Mouse (Mus musculus) kidney, adult 11 months (tissue): Measurements from ENCODE around the gene Itgb1bp1.

Experiments
- DNase-seq: peaks from one replicate; pipeline ENCODE4 v3.0.0; 2022

Itgb1bp1 gene

DNA sequence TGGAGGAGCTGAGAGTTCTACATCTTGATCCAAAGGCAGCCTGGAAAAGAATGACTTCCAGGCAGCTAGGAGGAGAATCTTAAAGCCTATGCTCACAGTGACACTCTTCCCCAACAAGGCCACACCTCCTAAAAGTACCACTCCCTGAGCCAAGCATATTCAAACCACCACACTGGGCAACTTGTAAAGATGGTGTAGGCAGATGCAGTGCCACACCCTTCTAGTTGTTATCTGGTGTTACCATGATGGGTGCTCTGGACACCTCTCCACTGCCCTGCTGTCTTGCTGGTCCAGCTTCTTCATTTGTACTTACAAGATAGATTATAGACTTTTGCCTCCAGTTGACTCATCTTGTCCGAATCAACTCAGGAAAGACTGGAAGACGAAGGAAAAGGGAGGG lies 94.5 kb downstream of the Itgb1bp1 start:
- no peak for DNase-seq
